Mouse (Mus musculus) left cerebral cortex, postnatal 25 days (tissue): ENCODE measurements around the gene Krt20. TPM values are rescaled to one million over a fixed set of nuclear protein-coding genes. Genes with fewer than 3 reads are reported as not detected.

ENCODE experiments used
- total RNA-seq, 2 experiments: library from RNA; stranded (reverse); gene quantifications; 2 replicates each; pipeline ENCODE4 v1.2.3; 2021

Krt20 gene
- total RNA-seq, 2 experiments from 2014 or later, result not detected

Other genes with a start within 250 kb of the Krt20 start
- 10 to 100 TPM; 56.0 to 59.7 TPM for gene Smarce1, start 207.1 kb downstream of the Krt20 start, total RNA-seq
- 10 to 100 TPM; 26.3 to 27.0 TPM for gene Krt222, start 194.1 kb downstream of the Krt20 start, total RNA-seq
- not detected for gene Krt24, start 152.9 kb downstream of the Krt20 start, total RNA-seq
- not detected for gene Krt25, start 115.2 kb downstream of the Krt20 start, total RNA-seq
- gene Krt26, start 100.2 kb downstream of the Krt20 start, total RNA-seq, result not detected
- not detected for gene Krt27, start 87.0 kb downstream of the Krt20 start, total RNA-seq
- under 1 TPM in 1 of 2 experiments, not detected in 1; 0.34 TPM for gene Krt28, start 63.2 kb downstream of the Krt20 start, total RNA-seq
- 10 to 100 TPM; 10.6 to 11.7 TPM for gene Krt10, start 48.8 kb downstream of the Krt20 start, total RNA-seq
- 10 to 100 TPM; 10.3 TPM for gene Krt12, start 15.9 kb downstream of the Krt20 start, total RNA-seq
- not detected for gene Krt23, start 55.0 kb upstream of the Krt20 start, total RNA-seq
- gene Krt39, start 83.2 kb upstream of the Krt20 start, total RNA-seq, result not detected
- gene Krt40, start 105.0 kb upstream of the Krt20 start, total RNA-seq, result not detected
- gene Krtap3-3, start 112.7 kb upstream of the Krt20 start, total RNA-seq, result not detected
- gene Krtap3-2, start 118.7 kb upstream of the Krt20 start, total RNA-seq, result not detected
- not detected for gene Gm11939, start 121.3 kb upstream of the Krt20 start, total RNA-seq
- not detected for gene Krtap3-1, start 128.5 kb upstream of the Krt20 start, total RNA-seq
- not detected for gene Krtap1-5, start 142.9 kb upstream of the Krt20 start, total RNA-seq
- not detected for gene Krtap1-4, start 145.5 kb upstream of the Krt20 start, total RNA-seq
- gene Krtap1-3, start 153.2 kb upstream of the Krt20 start, total RNA-seq, result not detected
- gene Krtap9-3, start 160.0 kb upstream of the Krt20 start, total RNA-seq, result not detected
- not detected for gene Gm11938, start 165.2 kb upstream of the Krt20 start, total RNA-seq
- gene Gm11937, start 172.0 kb upstream of the Krt20 start, total RNA-seq, result not detected
- gene Krtap2-4, start 176.7 kb upstream of the Krt20 start, total RNA-seq, result not detected
- not detected for gene Gm11562, start 182.3 kb upstream of the Krt20 start, total RNA-seq
- not detected for gene Krtap4-1, start 190.1 kb upstream of the Krt20 start, total RNA-seq
- not detected for gene Krtap4-2, start 196.9 kb upstream of the Krt20 start, total RNA-seq
- not detected for gene Krtap4-7, start 205.9 kb upstream of the Krt20 start, total RNA-seq
- not detected for gene Gm11555, start 212.1 kb upstream of the Krt20 start, total RNA-seq
- gene Gm11563, start 220.8 kb upstream of the Krt20 start, total RNA-seq, result not detected
- not detected for gene Krtap4-6, start 227.8 kb upstream of the Krt20 start, total RNA-seq